ENCODE assay signal across 8 mouse cellular contexts in genomic region chr4:102569950-102570765, GRCm38 (mm10).
DNase-seq lines count a peak whose midpoint lies in the region; ATAC-seq and TF ChIP-seq lines count a peak whose summit lies in the region.

No protein-coding gene starts in this region.

- DNase-seq in MN1 (ENCODE audit: low spot score) = peak; percentile 19
- DNase-seq in forebrain, embryonic 11.5 days (ENCODE audit: low spot score) = peak; percentile 66
- peak; percentile 80 to 87 for DNase-seq in heart, postnatal 36 days
- peak; percentile 52 for DNase-seq in large intestine, adult 2 months (ENCODE audit: low read depth, low spot score)
- peak; percentile 58 for DNase-seq in mesoderm, embryonic 11.5 days (ENCODE audit: low read depth, low spot score)
- DNase-seq in spleen, adult 2 months (ENCODE audit: low read depth in 1 of 2, low spot score in 2 of 2) = peak; percentile 59 to 79
- DNase-seq in layer of hippocampus, adult 9-10 months (ENCODE audit: low spot score) = no peak

- H3K36me3 ChIP-seq in forebrain, embryonic 11.5 days (ENCODE audit: control insufficient read depth, insufficient read depth, low read length) = no peaks in the 10 kb centered on the region
- peaks cover 4% of the 10 kb centered on the region for H3K36me3 ChIP-seq in spleen, adult 2 months (ENCODE audit: control insufficient read depth, insufficient read depth, low read length)

- peaks cover 25% of the 10 kb centered on the region for H3K4me1 ChIP-seq in brown adipose tissue, adult 24 weeks (ENCODE audit: control insufficient read depth, insufficient read depth, insufficient read length, low read length)
- H3K4me1 ChIP-seq in forebrain, embryonic 11.5 days (replicated peaks; ENCODE audit: control insufficient read depth, insufficient read depth, low read length) = peaks cover 8% of the 10 kb centered on the region; the same call in 1 of the 2 replicates
- peaks cover 22% of the 10 kb centered on the region for H3K4me1 ChIP-seq in spleen, adult 2 months (ENCODE audit: control insufficient read depth, insufficient read depth, insufficient read length)

- intact Hi-C loops in heart, postnatal 36 days (cut with DNase I) = loop anchor here (1.0 to 5.0 kb wide), 4 partner anchors 37 to 87 kb away; no protein-coding TSS in a partner anchor

- H3K4me2 ChIP-seq in forebrain, embryonic 11.5 days (ENCODE audit: low read depth, low read length, severe bottlenecking) = peak overlapping the region; percentile 71

- peak; percentile 67 for TF ChIP-seq POLR2A in spleen, adult 2 months (IDR thresholded peaks at IDR 0.05; ENCODE audit: low read depth, low read length)

- H3K9me3 ChIP-seq in forebrain, embryonic 11.5 days (ENCODE audit: control insufficient read depth, low read length) = no peaks in the 10 kb centered on the region

- peaks cover 5% of the 10 kb centered on the region for H3K27me3 ChIP-seq in forebrain, embryonic 11.5 days (ENCODE audit: control insufficient read depth, insufficient read depth, low read length)
- no peaks in the 10 kb centered on the region for H3K27me3 ChIP-seq in spleen, adult 2 months (ENCODE audit: control insufficient read depth, insufficient read depth, low read length)

- peak; percentile 63 for ATAC-seq in forebrain, embryonic 11.5 days (replicated peaks; ENCODE audit: low FRiP score)

- 0 out of 2 replicates have a peak, but pooled peaks have one; percentile 0 for TF ChIP-seq CTCF in spleen, adult 2 months (IDR thresholded peaks at IDR 0.05; ENCODE audit: extremely low read depth, insufficient read depth, insufficient read length, insufficient replicate concordance)

- H3K27ac ChIP-seq in brown adipose tissue, adult 24 weeks (replicated peaks; ENCODE audit: low read depth, low read length) = peak overlapping the region; percentile 98
- no peak overlapping the region for H3K27ac ChIP-seq in forebrain, embryonic 11.5 days (ENCODE audit: low read depth, low read length)
- peak overlapping the region; percentile 96 for H3K27ac ChIP-seq in spleen, adult 2 months (ENCODE audit: insufficient read depth, low read length)

- H3K4me3 ChIP-seq in brown adipose tissue, adult 24 weeks (ENCODE audit: insufficient read depth, low read depth, low read length) = peak overlapping the region; percentile 72
- peak overlapping the region; percentile 35 for H3K4me3 ChIP-seq in forebrain, embryonic 11.5 days (ENCODE audit: low read depth, low read length)
- H3K4me3 ChIP-seq in spleen, adult 2 months (ENCODE audit: extremely low read depth, insufficient read depth, insufficient read length) = peak overlapping the region; percentile 71

- WGBS in forebrain, embryonic 11.5 days = under 1% methylated on average over 20 of the region's 20 CpGs
- 0% methylated on average over 20 of the region's 20 CpGs for WGBS in large intestine, adult 2 months
- WGBS in spleen, adult 2 months = under 1% methylated on average over 20 of the region's 20 CpGs

- H3K9ac ChIP-seq in forebrain, embryonic 11.5 days (ENCODE audit: low read length) = peak overlapping the region; percentile 62
